Mouse (Mus musculus) E14TG2a.4 (cell line): ENCODE results near the gene Abcb11.

Experiments
- H3K27me3 ChIP-seq: 2 replicates; pipeline ENCODE4 v1.6.1; 2014; ENCODE audit warnings: low read length, control low read depth; ENCODE audit not compliant: insufficient read depth
- H3K36me3 ChIP-seq: 2 replicates; pipeline ENCODE4 v1.6.1; 2014; ENCODE audit warnings: low read length, control low read depth; ENCODE audit not compliant: insufficient read depth
- H3K4me1 ChIP-seq: replicated peaks from 2 replicates; pipeline ENCODE4 v1.6.1; 2014; ENCODE audit warnings: low read depth, low read length, control low read depth
- H3K4me3 ChIP-seq: replicated peaks from 2 replicates; pipeline ENCODE4 v1.5.1; 2014; ENCODE audit warnings: mild to moderate bottlenecking, low read length
- H3K9me3 ChIP-seq: 2 replicates; pipeline ENCODE4 v1.6.1; 2014; ENCODE audit warnings: low read length, control low read depth
- CTCF ChIP-seq: conservative IDR thresholded peaks from 2 replicates; pipeline ENCODE4 v1.5.1; 2014; ENCODE audit warnings: low read length
- NANOG ChIP-seq: IDR thresholded peaks from 2 replicates; pipeline ENCODE4 v1.6.1; 2014; ENCODE audit warnings: borderline replicate concordance, low read length, mixed read lengths
- POU5F1 ChIP-seq: IDR thresholded peaks from 2 replicates; pipeline ENCODE4 v1.6.1; 2014; ENCODE audit warnings: low read length, borderline replicate concordance

The Abcb11 gene

GRCm38 (mm10) chr2:69232101-69232500 lies 110.3 kb downstream of the Abcb11 start:
- H3K36me3 ChIP-seq: no peaks in the 10 kb centered on the region
- no peak for TF ChIP-seq NANOG
- no peak for TF ChIP-seq CTCF
- no peak for TF ChIP-seq POU5F1
- peaks cover 15% of the 10 kb centered on the region for H3K4me1 ChIP-seq
- H3K9me3 ChIP-seq: no peaks in the 10 kb centered on the region
- no peaks in the 10 kb centered on the region for H3K27me3 ChIP-seq
- no peak overlapping the region for H3K4me3 ChIP-seq

GRCm38 (mm10) chr2:69230137-69230536 lies 112.3 kb downstream of the Abcb11 start:
- no peaks in the 10 kb centered on the region for H3K36me3 ChIP-seq

GRCm38 (mm10) chr2:69228635-69229034 lies 113.8 kb downstream of the Abcb11 start:
- no peak for TF ChIP-seq NANOG
- TF ChIP-seq POU5F1: no peak
- TF ChIP-seq CTCF: no peak
- Histone ChIP-seq H3K36me3 (no peaks in the 10 kb centered on the region), H3K4me3 (no peak overlapping the region), H3K27me3 (no peaks in the 10 kb centered on the region), H3K4me1 (peaks cover 15% of the 10 kb centered on the region), H3K9me3 (peaks cover 10% of the 10 kb centered on the region)

More at GRCm38 (mm10) chr2:69230137-69230536, 112.3 kb downstream of the Abcb11 start:
- H3K27me3 ChIP-seq: no peaks in the 10 kb centered on the region
- no peak overlapping the region for H3K4me3 ChIP-seq
- H3K4me1 ChIP-seq: peaks cover 15% of the 10 kb centered on the region
- H3K9me3 ChIP-seq: peaks cover 8% of the 10 kb centered on the region
- TF ChIP-seq POU5F1: no peak
- no peak for TF ChIP-seq NANOG
- TF ChIP-seq CTCF: no peak

GRCm38 (mm10) chr2:69226876-69227275 lies 115.5 kb downstream of the Abcb11 start:
- Histone ChIP-seq H3K4me1 (peaks cover 26% of the 10 kb centered on the region), H3K9me3 (peaks cover 10% of the 10 kb centered on the region), H3K4me3 (no peak overlapping the region), H3K27me3 (no peaks in the 10 kb centered on the region), H3K36me3 (no peaks in the 10 kb centered on the region)
- no peak for TF ChIP-seq CTCF
- no peak for TF ChIP-seq POU5F1
- no peak for TF ChIP-seq NANOG

GRCm38 (mm10) chr2:69224724-69225123 lies 117.7 kb downstream of the Abcb11 start:
- TF ChIP-seq CTCF (no peak), NANOG (no peak)
- Histone ChIP-seq H3K9me3 (peaks cover 10% of the 10 kb centered on the region), H3K27me3 (no peaks in the 10 kb centered on the region), H3K4me3 (no peak overlapping the region), H3K36me3 (no peaks in the 10 kb centered on the region), H3K4me1 (peaks cover 16% of the 10 kb centered on the region)

- Histone ChIP-seq H3K27me3 (no peaks in the 10 kb centered on the region), H3K9me3 (peaks cover 10% of the 10 kb centered on the region), H3K36me3 (no peaks in the 10 kb centered on the region), H3K4me1 (peaks cover 11% of the 10 kb centered on the region), H3K4me3 (no peak overlapping the region)
- TF ChIP-seq NANOG: no peak
- TF ChIP-seq POU5F1: no peak
- no peak for TF ChIP-seq CTCF
These were observed 119.6 kb downstream of the Abcb11 start for GRCm38 (mm10) chr2:69222815-69223214.

GRCm38 (mm10) chr2:69221868-69222416 lies 120.5 kb downstream of the Abcb11 start:
- TF ChIP-seq CTCF (no peak), POU5F1 (no peak), NANOG (peak; percentile 79; the same call in 1 of the 2 replicates)
- peaks cover 11% of the 10 kb centered on the region for H3K4me1 ChIP-seq
- peaks cover 10% of the 10 kb centered on the region for H3K9me3 ChIP-seq
- H3K4me3 ChIP-seq: no peak overlapping the region
- no peaks in the 10 kb centered on the region for H3K36me3 ChIP-seq
- no peaks in the 10 kb centered on the region for H3K27me3 ChIP-seq

GRCm38 (mm10) chr2:69215242-69215641 lies 127.2 kb downstream of the Abcb11 start:
- H3K4me3 ChIP-seq: no peak overlapping the region
- H3K4me1 ChIP-seq: peaks cover 26% of the 10 kb centered on the region
- H3K36me3 ChIP-seq: no peaks in the 10 kb centered on the region
- no peaks in the 10 kb centered on the region for H3K27me3 ChIP-seq
- no peaks in the 10 kb centered on the region for H3K9me3 ChIP-seq
- TF ChIP-seq POU5F1: no peak
- no peak for TF ChIP-seq NANOG

GRCm38 (mm10) chr2:69212652-69213051 lies 129.8 kb downstream of the Abcb11 start:
- Histone ChIP-seq H3K4me1 (peaks cover 38% of the 10 kb centered on the region), H3K27me3 (no peaks in the 10 kb centered on the region), H3K36me3 (no peaks in the 10 kb centered on the region), H3K9me3 (no peaks in the 10 kb centered on the region), H3K4me3 (no peak overlapping the region)
- TF ChIP-seq CTCF (no peak), POU5F1 (no peak), NANOG (no peak)

GRCm38 (mm10) chr2:69210773-69211172 lies 131.6 kb downstream of the Abcb11 start, which contains the start of gene G6pc2:
G6pc2 (plus strand) TSS chr2:69211073.
- no peaks in the 10 kb centered on the region for H3K9me3 ChIP-seq
- peaks cover 43% of the 10 kb centered on the region for H3K4me1 ChIP-seq
- H3K36me3 ChIP-seq: no peaks in the 10 kb centered on the region
- TF ChIP-seq POU5F1: no peak
- no peak for TF ChIP-seq CTCF
- no peak for TF ChIP-seq NANOG
- no peaks in the 10 kb centered on the region for H3K27me3 ChIP-seq
- no peak within 1 kb of the TSS for H3K4me3 ChIP-seq
